Mouse (Mus musculus): Measurements from ENCODE around the gene Eml2. TPM values are rescaled to one million over a fixed set of nuclear protein-coding genes. Genes with fewer than 3 reads are reported as not detected.

Gene Eml2
- polyA plus RNA-seq, 1 experiment from 2014 or later, result 1.9 TPM

DNA sequence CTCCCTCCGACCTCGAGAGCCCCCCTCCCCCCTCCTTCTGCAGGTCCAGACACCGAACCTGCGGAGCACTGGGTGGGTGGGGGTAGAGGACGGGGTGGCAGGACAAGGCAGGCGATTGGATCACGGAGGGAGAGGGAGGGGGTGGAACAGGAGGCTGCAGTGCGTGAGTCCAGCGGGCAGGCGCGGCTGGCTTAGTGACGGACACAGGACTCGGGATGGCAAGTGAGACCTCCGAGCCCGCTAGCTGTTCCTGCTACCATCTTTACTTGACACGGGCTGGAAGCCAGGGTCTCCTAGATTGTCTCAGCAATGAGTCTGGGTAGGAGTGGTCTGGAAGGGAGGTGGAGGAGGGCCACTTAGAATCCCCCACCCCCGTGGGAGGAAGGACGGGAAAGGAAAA is 1.8 kb downstream of the Eml2 start:
- H3K4me1 ChIP-seq (replicated peaks; ENCODE audit: control insufficient read depth, insufficient read depth, low read length), result peaks cover 18% of the 10 kb centered on the region
- DNase-seq (ENCODE audit: low spot score), result no peak
- H3K4me3 ChIP-seq (ENCODE audit: low read depth, low read length), result peak overlapping the region; percentile 4; the same call in 1 of the 2 replicates
- H3K9me3 ChIP-seq (ENCODE audit: control insufficient read depth, low read length), result 0 out of 2 replicates have a peak, but pooled peaks cover 4% of the 10 kb centered on the region
- H3K27ac ChIP-seq (ENCODE audit: low read depth), result no peak overlapping the region
- WGBS, result 12% methylated on average over 18 of the region's 18 CpGs
- H3K36me3 ChIP-seq (ENCODE audit: control insufficient read depth, insufficient read depth, low read length), result no peaks in the 10 kb centered on the region
- no peak for ATAC-seq (replicated peaks; ENCODE audit: low FRiP score, low TSS enrichment, low read depth)
- peaks cover 55% of the 10 kb centered on the region for H3K27me3 ChIP-seq (replicated peaks; ENCODE audit: control insufficient read depth, insufficient read depth, low read length)
- peak overlapping the region; percentile 7; the same call in 1 of the 2 replicates for H3K4me2 ChIP-seq (ENCODE audit: low read length)
- no peak overlapping the region for H3K9ac ChIP-seq (ENCODE audit: low read length)

- peak overlapping the region; percentile 4; the same call in 1 of the 2 replicates for H3K4me3 ChIP-seq (ENCODE audit: low read depth, low read length)
- WGBS, result 5% methylated on average over 27 of the region's 27 CpGs
- H3K4me1 ChIP-seq (replicated peaks; ENCODE audit: control insufficient read depth, insufficient read depth, low read length), result peaks cover 17% of the 10 kb centered on the region
- no peaks in the 10 kb centered on the region for H3K36me3 ChIP-seq (ENCODE audit: control insufficient read depth, insufficient read depth, low read length)
- no peak overlapping the region for H3K9ac ChIP-seq (ENCODE audit: low read length)
- peak overlapping the region; percentile 45 for H3K4me2 ChIP-seq (ENCODE audit: low read length)
- ATAC-seq (replicated peaks; ENCODE audit: low FRiP score, low TSS enrichment, low read depth) (no peak), DNase-seq (ENCODE audit: low spot score) (peak; percentile 86)
- H3K27ac ChIP-seq (ENCODE audit: low read depth), result no peak overlapping the region
- H3K27me3 ChIP-seq (replicated peaks; ENCODE audit: control insufficient read depth, insufficient read depth, low read length), result peaks cover 55% of the 10 kb centered on the region
- 0 out of 2 replicates have a peak, but pooled peaks cover 4% of the 10 kb centered on the region for H3K9me3 ChIP-seq (ENCODE audit: control insufficient read depth, low read length)
Observed at GRCm38 (mm10) chr7:19178443-19179092, 2.3 kb downstream of the Eml2 start.

DNA sequence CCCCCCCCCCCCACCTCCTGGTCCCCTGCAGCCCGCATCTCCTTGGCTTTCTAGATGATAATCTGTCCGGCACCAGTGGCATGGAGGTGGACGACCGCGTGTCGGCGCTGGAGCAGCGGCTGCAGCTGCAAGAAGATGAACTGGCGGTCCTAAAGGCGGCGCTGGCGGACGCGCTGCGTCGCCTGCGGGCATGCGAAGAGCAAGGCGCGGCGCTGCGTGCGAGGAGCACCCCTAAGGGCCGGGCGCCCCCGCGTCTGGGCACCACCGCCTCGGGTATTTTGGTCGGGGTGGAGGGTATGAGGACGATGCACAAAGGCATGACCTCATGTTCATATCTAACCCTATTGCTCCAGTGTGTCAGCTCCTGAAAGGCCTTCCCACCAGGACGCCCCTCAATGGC is 3.0 kb downstream of the Eml2 start:
- Histone ChIP-seq H3K4me1 (replicated peaks; ENCODE audit: control insufficient read depth, insufficient read depth, low read length) (peaks cover 17% of the 10 kb centered on the region), H3K9ac (ENCODE audit: low read length) (no peak overlapping the region; the same call in 1 of the 2 replicates), H3K9me3 (ENCODE audit: control insufficient read depth, low read length) (0 out of 2 replicates have a peak, but pooled peaks cover 4% of the 10 kb centered on the region), H3K36me3 (ENCODE audit: control insufficient read depth, insufficient read depth, low read length) (no peaks in the 10 kb centered on the region), H3K27ac (ENCODE audit: low read depth) (no peak overlapping the region), H3K4me2 (ENCODE audit: low read length) (peak overlapping the region; percentile 45), H3K27me3 (replicated peaks; ENCODE audit: control insufficient read depth, insufficient read depth, low read length) (peaks cover 55% of the 10 kb centered on the region), H3K4me3 (ENCODE audit: low read depth, low read length) (0 out of 2 replicates have a peak overlapping the region, but pooled peaks have one; percentile 10)
- WGBS, result 1% methylated on average over 32 of the region's 32 CpGs
- ATAC-seq (replicated peaks; ENCODE audit: low FRiP score, low TSS enrichment, low read depth) (0 out of 2 replicates have a peak, but pooled peaks have one; percentile 24), DNase-seq (ENCODE audit: low spot score) (peak; percentile 65)

DNA sequence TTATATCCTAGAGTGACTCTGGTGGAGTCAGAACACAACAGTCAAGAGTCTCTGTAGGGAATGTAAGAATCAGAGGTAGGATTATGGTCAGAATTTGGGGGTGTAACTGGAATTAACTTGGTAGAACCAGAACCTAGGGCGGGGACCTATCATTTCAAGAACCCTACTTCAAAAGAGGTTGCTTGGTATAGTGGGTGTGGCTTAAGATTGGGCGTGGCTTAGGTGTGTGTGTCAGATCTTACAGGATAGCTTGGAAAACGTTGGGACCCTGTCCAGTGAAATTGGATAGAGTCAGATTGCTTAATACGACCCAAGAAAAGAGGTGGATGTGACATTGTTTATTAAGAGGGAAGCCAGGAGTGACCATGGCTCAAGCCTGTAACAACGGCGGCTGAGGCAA is 3.7 kb downstream of the Eml2 start:
- Histone ChIP-seq H3K9me3 (ENCODE audit: control insufficient read depth, low read length) (0 out of 2 replicates have a peak, but pooled peaks cover 4% of the 10 kb centered on the region), H3K4me3 (ENCODE audit: low read depth, low read length) (no peak overlapping the region), H3K4me2 (ENCODE audit: low read length) (0 out of 2 replicates have a peak overlapping the region, but pooled peaks have one; percentile 45), H3K27ac (ENCODE audit: low read depth) (no peak overlapping the region), H3K4me1 (replicated peaks; ENCODE audit: control insufficient read depth, insufficient read depth, low read length) (peaks cover 17% of the 10 kb centered on the region), H3K36me3 (ENCODE audit: control insufficient read depth, insufficient read depth, low read length) (no peaks in the 10 kb centered on the region), H3K27me3 (replicated peaks; ENCODE audit: control insufficient read depth, insufficient read depth, low read length) (peaks cover 55% of the 10 kb centered on the region), H3K9ac (ENCODE audit: low read length) (no peak overlapping the region)
- DNase-seq (ENCODE audit: low spot score) (no peak), ATAC-seq (replicated peaks; ENCODE audit: low FRiP score, low TSS enrichment, low read depth) (no peak)
- 36% methylated on average over 6 of the region's 6 CpGs for WGBS

DNA sequence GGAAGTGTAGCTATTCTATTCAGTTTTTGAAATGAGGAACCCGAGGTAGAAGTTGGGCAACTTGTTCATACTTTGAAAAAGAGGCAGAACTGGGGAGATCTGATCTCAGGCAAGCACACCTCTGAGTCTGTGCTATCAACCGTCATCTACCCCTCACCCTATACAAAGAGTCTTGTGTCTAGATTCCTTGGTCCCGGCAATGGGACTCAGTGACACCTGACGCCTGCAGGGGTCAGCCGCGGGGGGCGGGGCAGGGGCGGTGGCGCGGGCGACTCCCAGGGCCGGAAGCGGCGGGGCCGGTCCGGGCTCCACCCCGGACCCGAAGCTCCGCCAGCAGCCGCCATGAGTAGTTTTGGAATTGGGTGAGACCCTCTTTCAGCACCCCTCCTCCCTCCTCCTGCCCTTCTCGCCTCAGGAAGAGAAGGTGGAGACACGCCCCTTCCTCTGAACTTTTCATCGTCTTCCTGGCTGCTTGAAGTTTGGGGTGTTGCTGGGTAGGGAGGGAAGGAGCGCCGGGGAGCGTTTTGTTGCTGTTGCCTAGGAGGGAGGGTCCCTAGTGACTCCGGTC is 4.7 kb downstream of the Eml2 start:
- peaks cover 47% of the 10 kb centered on the region for H3K27me3 ChIP-seq (replicated peaks; ENCODE audit: control insufficient read depth, insufficient read depth, low read length)
- no peaks in the 10 kb centered on the region for H3K36me3 ChIP-seq (ENCODE audit: control insufficient read depth, insufficient read depth, low read length)
- peak; percentile 37 for ATAC-seq (replicated peaks; ENCODE audit: low FRiP score, low TSS enrichment, low read depth)
- H3K27ac ChIP-seq (ENCODE audit: low read depth), result no peak overlapping the region
- WGBS, result 1% methylated on average over 27 of the region's 27 CpGs
- DNase-seq (ENCODE audit: low spot score), result peak; percentile 68
- H3K9ac ChIP-seq (ENCODE audit: low read length), result peak overlapping the region; percentile 53
- H3K9me3 ChIP-seq (ENCODE audit: control insufficient read depth, low read length), result 0 out of 2 replicates have a peak, but pooled peaks cover 4% of the 10 kb centered on the region
- H3K4me3 ChIP-seq (ENCODE audit: low read depth, low read length), result peak overlapping the region; percentile 67
- H3K4me1 ChIP-seq (replicated peaks; ENCODE audit: control insufficient read depth, insufficient read depth, low read length), result peaks cover 16% of the 10 kb centered on the region
- H3K4me2 ChIP-seq (ENCODE audit: low read length), result peak overlapping the region; percentile 84

DNA sequence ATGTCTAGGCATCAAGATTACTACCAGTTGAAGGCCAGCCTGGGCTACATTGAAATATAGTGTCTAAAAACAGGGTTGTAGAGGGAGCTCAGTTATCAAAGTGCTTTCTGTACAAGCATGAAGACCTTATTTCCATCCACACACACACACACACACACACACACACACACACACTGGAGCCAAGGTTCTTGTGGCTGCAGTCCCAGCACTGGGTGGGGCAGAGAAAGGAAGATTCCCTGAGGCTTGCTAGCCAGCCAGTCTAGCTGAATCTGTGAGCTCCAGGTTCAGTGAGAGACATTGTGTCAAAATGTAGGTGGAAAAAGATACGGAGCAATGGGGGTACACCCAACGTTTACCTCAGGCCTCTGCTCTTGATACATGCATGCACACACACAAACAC is 8.0 kb downstream of the Eml2 start:
- Histone ChIP-seq H3K36me3 (ENCODE audit: control insufficient read depth, insufficient read depth, low read length) (0 out of 2 replicates have a peak, but pooled peaks cover 15% of the 10 kb centered on the region), H3K27ac (ENCODE audit: low read depth) (no peak overlapping the region), H3K9me3 (ENCODE audit: control insufficient read depth, low read length) (no peaks in the 10 kb centered on the region), H3K4me1 (replicated peaks; ENCODE audit: control insufficient read depth, insufficient read depth, low read length) (peaks cover 12% of the 10 kb centered on the region), H3K4me2 (ENCODE audit: low read length) (no peak overlapping the region), H3K4me3 (ENCODE audit: low read depth, low read length) (no peak overlapping the region), H3K9ac (ENCODE audit: low read length) (no peak overlapping the region), H3K27me3 (replicated peaks; ENCODE audit: control insufficient read depth, insufficient read depth, low read length) (peaks cover 15% of the 10 kb centered on the region)
- 79% methylated on average over 2 of the region's 2 CpGs for WGBS
- ATAC-seq (replicated peaks; ENCODE audit: low FRiP score, low TSS enrichment, low read depth), result no peak
- DNase-seq (ENCODE audit: low spot score), result no peak

- no peak overlapping the region for H3K9ac ChIP-seq (ENCODE audit: low read length)
- H3K36me3 ChIP-seq (ENCODE audit: control insufficient read depth, insufficient read depth, low read length), result 0 out of 2 replicates have a peak, but pooled peaks cover 15% of the 10 kb centered on the region
- H3K4me2 ChIP-seq (ENCODE audit: low read length), result no peak overlapping the region
- DNase-seq (ENCODE audit: low spot score) (no peak), ATAC-seq (replicated peaks; ENCODE audit: low FRiP score, low TSS enrichment, low read depth) (no peak)
- H3K4me3 ChIP-seq (ENCODE audit: low read depth, low read length), result no peak overlapping the region
- H3K9me3 ChIP-seq (ENCODE audit: control insufficient read depth, low read length), result no peaks in the 10 kb centered on the region
- WGBS, result 82% methylated on average over 6 of the region's 6 CpGs
- no peak overlapping the region for H3K27ac ChIP-seq (ENCODE audit: low read depth)
- peaks cover 10% of the 10 kb centered on the region for H3K27me3 ChIP-seq (replicated peaks; ENCODE audit: control insufficient read depth, insufficient read depth, low read length)
- peaks cover 10% of the 10 kb centered on the region for H3K4me1 ChIP-seq (replicated peaks; ENCODE audit: control insufficient read depth, insufficient read depth, low read length)
Observed at GRCm38 (mm10) chr7:19184758-19185157, 8.5 kb downstream of the Eml2 start.

DNA sequence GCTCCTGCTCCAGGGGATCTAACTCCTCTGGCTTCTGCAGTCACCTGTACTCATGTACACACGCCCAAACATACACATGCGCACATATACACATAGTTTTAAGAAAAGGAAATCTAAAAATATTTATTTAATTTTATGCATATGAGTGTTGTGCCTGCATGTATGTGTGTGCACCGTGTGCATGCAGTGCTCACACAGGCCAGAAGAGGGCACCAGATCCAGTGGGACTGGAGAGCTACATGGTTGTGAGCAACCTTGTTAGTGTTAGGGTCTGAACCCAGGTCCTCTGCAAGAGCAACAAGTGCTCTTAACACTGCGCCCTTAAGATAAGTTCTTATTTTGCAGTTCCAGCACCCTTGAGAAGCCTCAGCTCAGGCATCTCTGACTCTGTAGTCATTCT is 18.5 kb downstream of the Eml2 start:
- WGBS, result 99% methylated on average over 4 of the region's 4 CpGs

More for the DNA sequence above, 18.5 kb downstream of the Eml2 start:
- no peak for DNase-seq (ENCODE audit: low spot score)
- H3K9me3 ChIP-seq (ENCODE audit: control insufficient read depth, low read length), result no peaks in the 10 kb centered on the region
- ATAC-seq (replicated peaks; ENCODE audit: low FRiP score, low TSS enrichment, low read depth), result no peak
- H3K4me3 ChIP-seq (ENCODE audit: low read depth, low read length), result no peak overlapping the region
- H3K36me3 ChIP-seq (ENCODE audit: control insufficient read depth, insufficient read depth, low read length), result peaks cover 43% of the 10 kb centered on the region
- H3K4me1 ChIP-seq (replicated peaks; ENCODE audit: control insufficient read depth, insufficient read depth, low read length), result no peaks in the 10 kb centered on the region
- H3K9ac ChIP-seq (ENCODE audit: low read length), result no peak overlapping the region
- no peak overlapping the region for H3K27ac ChIP-seq (ENCODE audit: low read depth)
- H3K27me3 ChIP-seq (replicated peaks; ENCODE audit: control insufficient read depth, insufficient read depth, low read length), result no peaks in the 10 kb centered on the region
- H3K4me2 ChIP-seq (ENCODE audit: low read length), result no peak overlapping the region
